Mouse (Mus musculus) embryo, embryonic 9.5 days (tissue): ENCODE data around the gene Fdps.
"Not testable (repeated sequence)": the region's sequence is repeated elsewhere in the genome, so short reads cannot be mapped to it uniquely, and the experiment has no call there.

Source experiments
- DNase-seq: peaks from one replicate; pipeline ENCODE4 v3.0.0-alpha.2; 2017; ENCODE audit errors: extremely low spot score

The Fdps gene

GRCm38 (mm10) chr3:89102495-89103290, 934 bp upstream of the Fdps start:
- no peak for DNase-seq

- DNase-seq = no peak
Observed at GRCm38 (mm10) chr3:89101459-89101811, 324 bp downstream of the Fdps start.

GRCm38 (mm10) chr3:89100811-89101210, 948 bp downstream of the Fdps start, which contains the start of gene Gm43738:
Gene Gm43738, minus strand, starts transcription at chr3:89101099.
- no peak for DNase-seq

- DNase-seq = no peak
Observed at GRCm38 (mm10) chr3:89094021-89094420, 7.7 kb downstream of the Fdps start.

- peak; percentile 81 for DNase-seq
Observed at GRCm38 (mm10) chr3:89093175-89093574, 8.6 kb downstream of the Fdps start, which contains the start of gene Rusc1. Gene Rusc1, minus strand, starts transcription at chr3:89093311.

GRCm38 (mm10) chr3:89092509-89093090, 9.2 kb downstream of the Fdps start:
- DNase-seq = no peak

- DNase-seq = peak; percentile 13
Observed at GRCm38 (mm10) chr3:89091811-89092508, 9.8 kb downstream of the Fdps start.

- DNase-seq = peak; percentile 92
Observed at GRCm38 (mm10) chr3:89090694-89091655, 10.8 kb downstream of the Fdps start.

- DNase-seq = peak; percentile 81
Observed at GRCm38 (mm10) chr3:89089882-89090591, 11.7 kb downstream of the Fdps start.

GRCm38 (mm10) chr3:89088974-89089373, 12.8 kb downstream of the Fdps start:
- no peak for DNase-seq

- peak; percentile 81 for DNase-seq
Observed at GRCm38 (mm10) chr3:89087338-89088110, 14.2 kb downstream of the Fdps start.

GRCm38 (mm10) chr3:89084654-89085190, 17.0 kb downstream of the Fdps start:
- no peak for DNase-seq

GRCm38 (mm10) chr3:89084133-89084532, 17.6 kb downstream of the Fdps start:
- no peak for DNase-seq

GRCm38 (mm10) chr3:89082287-89082686, 19.5 kb downstream of the Fdps start:
- not testable (repeated sequence) for DNase-seq

GRCm38 (mm10) chr3:89077383-89077782, 24.4 kb downstream of the Fdps start:
- no peak for DNase-seq

GRCm38 (mm10) chr3:89067265-89067664, 34.5 kb downstream of the Fdps start:
- no peak for DNase-seq

- peak; percentile 42 for DNase-seq
Observed at GRCm38 (mm10) chr3:89061696-89062095, 40.1 kb downstream of the Fdps start.

GRCm38 (mm10) chr3:89058783-89059182, 43.0 kb downstream of the Fdps start:
- DNase-seq = peak; percentile 29

GRCm38 (mm10) chr3:89058361-89058760, 43.4 kb downstream of the Fdps start:
- DNase-seq = no peak
